In the genomic region with DNA sequence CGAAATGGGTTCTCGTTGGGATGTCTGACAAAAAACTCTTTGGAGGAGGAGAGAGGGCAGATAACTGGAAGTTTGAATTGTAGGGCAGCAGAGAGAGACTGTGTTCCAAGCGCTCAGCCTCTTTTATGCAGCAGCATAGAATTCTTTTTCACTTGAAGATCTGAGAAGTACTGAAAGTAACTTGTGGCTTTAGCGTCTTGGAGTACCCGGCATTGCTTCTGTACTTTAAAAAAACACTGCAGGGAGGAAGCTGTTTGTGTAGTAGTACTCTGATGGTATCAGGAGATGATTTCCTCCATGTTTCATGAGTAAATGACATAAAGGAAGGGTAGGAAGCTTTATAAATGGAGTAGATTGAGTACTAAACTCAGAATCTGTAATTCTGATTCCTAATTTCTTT, we compare ENCODE assay signal across 8 mouse cellular contexts. TPM values are rescaled to one million over a fixed set of nuclear protein-coding genes. Genes with fewer than 3 reads are reported as not detected.
DNase-seq lines count a peak whose midpoint lies in the region; ATAC-seq lines count a peak whose summit lies in the region.

No protein-coding gene starts in this region.

- H3K9me3 ChIP-seq in neural tube, embryonic 11.5 days (ENCODE audit: control insufficient read depth, low read length): no peaks in the 10 kb centered on the region
- H3K9me3 ChIP-seq in embryonic facial prominence, embryonic 15.5 days (replicated peaks): no peaks in the 10 kb centered on the region
- H3K9me3 ChIP-seq in limb, embryonic 13.5 days: no peaks in the 10 kb centered on the region
- no peaks in the 10 kb centered on the region for H3K9me3 ChIP-seq in stomach, embryonic 15.5 days

- H3K4me3 ChIP-seq in neural tube, embryonic 11.5 days (ENCODE audit: low read depth, low read length): peak overlapping the region; percentile 97
- peak overlapping the region; percentile 98 for H3K4me3 ChIP-seq in embryonic facial prominence, embryonic 15.5 days (replicated peaks)
- H3K4me3 ChIP-seq in limb, embryonic 13.5 days: peak overlapping the region; percentile 100
- H3K4me3 ChIP-seq in stomach, embryonic 15.5 days (replicated peaks): peak overlapping the region; percentile 72

- 8% methylated on average over 5 of the region's 5 CpGs for WGBS in neural tube, embryonic 11.5 days
- 1% methylated on average over 5 of the region's 5 CpGs for WGBS in embryonic facial prominence, embryonic 15.5 days
- 5% methylated on average over 5 of the region's 5 CpGs for WGBS in limb, embryonic 13.5 days
- 3% methylated on average over 5 of the region's 5 CpGs for WGBS in stomach, embryonic 15.5 days

- H3K27me3 ChIP-seq in neural tube, embryonic 11.5 days (ENCODE audit: control insufficient read depth, insufficient read depth, low read length): no peaks in the 10 kb centered on the region
- H3K27me3 ChIP-seq in embryonic facial prominence, embryonic 15.5 days: no peaks in the 10 kb centered on the region
- no peaks in the 10 kb centered on the region for H3K27me3 ChIP-seq in limb, embryonic 13.5 days
- H3K27me3 ChIP-seq in stomach, embryonic 15.5 days (replicated peaks): no peaks in the 10 kb centered on the region

- ATAC-seq in neural tube, embryonic 11.5 days (ENCODE audit: insufficient read depth, low FRiP score, low TSS enrichment): no peak
- ATAC-seq in embryonic facial prominence, embryonic 15.5 days (ENCODE audit: insufficient number of reproducible peaks, low FRiP score, low TSS enrichment, low read depth): no peak
- ATAC-seq in limb, embryonic 13.5 days (ENCODE audit: low FRiP score, low read depth): no peak
- no peak for ATAC-seq in stomach, embryonic 15.5 days (ENCODE audit: insufficient read depth, low FRiP score, low read depth)

- no peak for DNase-seq in neural tube, embryonic 11.5 days (ENCODE audit: low spot score)
- DNase-seq in neural tube, embryonic 10.5 days (ENCODE audit: extremely low spot score, low spot score): no peak
- no peak for DNase-seq in cerebellum, postnatal 36 days
- no peak for DNase-seq in adrenal gland, postnatal 14 days
- DNase-seq in frontal cortex, postnatal 14 days (ENCODE audit: low spot score in 2 of 2): no peak

- peaks cover 4% of the 10 kb centered on the region; the same call in 1 of the 2 replicates for H3K4me1 ChIP-seq in neural tube, embryonic 11.5 days (ENCODE audit: control insufficient read depth, insufficient read depth, low read length)
- H3K4me1 ChIP-seq in embryonic facial prominence, embryonic 15.5 days: peaks cover 9% of the 10 kb centered on the region
- peaks cover 18% of the 10 kb centered on the region for H3K4me1 ChIP-seq in limb, embryonic 13.5 days
- H3K4me1 ChIP-seq in stomach, embryonic 15.5 days: 0 out of 2 replicates have a peak, but pooled peaks cover 4% of the 10 kb centered on the region

- H3K27ac ChIP-seq in neural tube, embryonic 11.5 days (ENCODE audit: low read depth, low read length): no peak overlapping the region
- H3K27ac ChIP-seq in embryonic facial prominence, embryonic 15.5 days (replicated peaks): no peak overlapping the region
- H3K27ac ChIP-seq in limb, embryonic 13.5 days: no peak overlapping the region
- H3K27ac ChIP-seq in stomach, embryonic 15.5 days: 0 out of 2 replicates have a peak overlapping the region, but pooled peaks have one; percentile 49

- no peaks in the 10 kb centered on the region for H3K36me3 ChIP-seq in neural tube, embryonic 11.5 days (ENCODE audit: control insufficient read depth, insufficient read depth, low read length)
- H3K36me3 ChIP-seq in embryonic facial prominence, embryonic 15.5 days: no peaks in the 10 kb centered on the region
- peaks cover 4% of the 10 kb centered on the region; the same call in 1 of the 2 replicates for H3K36me3 ChIP-seq in limb, embryonic 13.5 days
- no peaks in the 10 kb centered on the region for H3K36me3 ChIP-seq in stomach, embryonic 15.5 days

- peak overlapping the region; percentile 97 for H3K9ac ChIP-seq in neural tube, embryonic 11.5 days (ENCODE audit: low read length)
- H3K9ac ChIP-seq in embryonic facial prominence, embryonic 15.5 days: peak overlapping the region; percentile 97
- peak overlapping the region; percentile 98 for H3K9ac ChIP-seq in limb, embryonic 13.5 days
- peak overlapping the region; percentile 79; the same call in 1 of the 2 replicates for H3K9ac ChIP-seq in stomach, embryonic 15.5 days

- peak overlapping the region; percentile 87 for H3K4me2 ChIP-seq in neural tube, embryonic 11.5 days (ENCODE audit: low read depth)
- H3K4me2 ChIP-seq in embryonic facial prominence, embryonic 15.5 days (replicated peaks): peak overlapping the region; percentile 75
- H3K4me2 ChIP-seq in limb, embryonic 13.5 days (replicated peaks): peak overlapping the region; percentile 90
- peak overlapping the region; percentile 83 for H3K4me2 ChIP-seq in stomach, embryonic 15.5 days

RNA-seq across cellular contexts. Expression of gene Rtf1, which starts 1.0 kb away (rescaled TPM):
- polyA plus RNA-seq in neural tube, embryonic 11.5 days (2014; fragmentation: Nextera tagmentation; extraction: Ambion mirVana): 31.9 and 35.0 TPM in 2 replicates
- 42.0 and 45.5 TPM in 2 replicates for polyA plus RNA-seq in embryonic facial prominence, embryonic 15.5 days (2015; fragmentation: Nextera tagmentation; extraction: Ambion mirVana)
- 61.3 and 68.3 TPM in 2 replicates for polyA plus RNA-seq in limb, embryonic 13.5 days (2015; fragmentation: Nextera tagmentation; extraction: Ambion mirVana)
- polyA plus RNA-seq in stomach, embryonic 15.5 days (2015; fragmentation: Nextera tagmentation; extraction: Ambion mirVana): 35.8 and 47.4 TPM in 2 replicates
- 27.1 and 30.2 TPM in 2 replicates for total RNA-seq in adrenal gland, postnatal 14 days (2021)

RNA-seq across cellular contexts. Expression of gene Ndufaf1, which starts 13.2 kb away (rescaled TPM):
- 38.7 and 39.8 TPM in 2 replicates for polyA plus RNA-seq in neural tube, embryonic 11.5 days (2014; fragmentation: Nextera tagmentation; extraction: Ambion mirVana)
- 43.7 and 44.1 TPM in 2 replicates for polyA plus RNA-seq in embryonic facial prominence, embryonic 15.5 days (2015; fragmentation: Nextera tagmentation; extraction: Ambion mirVana)
- polyA plus RNA-seq in limb, embryonic 13.5 days (2015; fragmentation: Nextera tagmentation; extraction: Ambion mirVana): 47.9 and 50.7 TPM in 2 replicates
- 43.0 and 46.3 TPM in 2 replicates for polyA plus RNA-seq in stomach, embryonic 15.5 days (2015; fragmentation: Nextera tagmentation; extraction: Ambion mirVana)
- total RNA-seq in adrenal gland, postnatal 14 days (2021): 54.9 and 57.5 TPM in 2 replicates

RNA-seq across cellular contexts. Expression of gene Oip5, which starts 57.6 kb away (rescaled TPM):
- 25.9 and 26.8 TPM in 2 replicates for polyA plus RNA-seq in neural tube, embryonic 11.5 days (2014; fragmentation: Nextera tagmentation; extraction: Ambion mirVana)
- polyA plus RNA-seq in embryonic facial prominence, embryonic 15.5 days (2015; fragmentation: Nextera tagmentation; extraction: Ambion mirVana): 17.3 and 18.3 TPM in 2 replicates
- 23.9 and 27.1 TPM in 2 replicates for polyA plus RNA-seq in limb, embryonic 13.5 days (2015; fragmentation: Nextera tagmentation; extraction: Ambion mirVana)
- polyA plus RNA-seq in stomach, embryonic 15.5 days (2015; fragmentation: Nextera tagmentation; extraction: Ambion mirVana): 24.2 and 27.1 TPM in 2 replicates
- total RNA-seq in adrenal gland, postnatal 14 days (2021): 4.0 and 6.4 TPM in 2 replicates

RNA-seq across cellular contexts. Expression of gene Nusap1, which starts 57.7 kb away (rescaled TPM):
- 72.3 and 76.5 TPM in 2 replicates for polyA plus RNA-seq in neural tube, embryonic 11.5 days (2014; fragmentation: Nextera tagmentation; extraction: Ambion mirVana)
- 57.3 and 60.0 TPM in 2 replicates for polyA plus RNA-seq in embryonic facial prominence, embryonic 15.5 days (2015; fragmentation: Nextera tagmentation; extraction: Ambion mirVana)
- 70.1 and 73.8 TPM in 2 replicates for polyA plus RNA-seq in limb, embryonic 13.5 days (2015; fragmentation: Nextera tagmentation; extraction: Ambion mirVana)
- polyA plus RNA-seq in stomach, embryonic 15.5 days (2015; fragmentation: Nextera tagmentation; extraction: Ambion mirVana): 68.5 and 69.7 TPM in 2 replicates
- total RNA-seq in adrenal gland, postnatal 14 days (2021): 12.0 and 14.2 TPM in 2 replicates
